In the genomic region with DNA sequence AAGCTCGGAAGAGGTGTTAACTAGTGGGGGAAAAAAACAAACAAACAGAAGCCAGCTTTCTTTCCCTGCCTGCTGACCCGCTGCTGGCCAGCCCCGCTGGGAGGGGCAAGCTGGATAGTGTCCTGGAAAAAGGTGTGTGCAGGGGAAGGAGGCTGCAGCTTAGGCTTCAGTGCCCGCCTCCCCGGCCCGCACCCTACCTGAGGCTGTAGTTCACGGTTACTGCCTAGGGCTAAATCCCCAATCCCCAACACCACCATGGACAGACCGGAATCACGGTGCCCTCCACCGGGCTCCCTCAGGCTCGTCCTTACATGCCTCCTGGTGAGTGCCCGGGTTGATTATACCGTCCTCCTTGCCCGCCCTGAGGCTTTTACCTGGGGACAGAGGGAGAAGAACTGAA, we compare ENCODE assay signal across 8 mouse cellular contexts. TPM values are rescaled to one million over a fixed set of nuclear protein-coding genes. Genes with fewer than 3 reads are reported as not detected.
DNase-seq lines count a peak whose midpoint lies in the region; ATAC-seq and TF ChIP-seq lines count a peak whose summit lies in the region.

Gene Cutal (plus strand): TSS at position 126 of the 400 bp plus-strand sequence.

- TF ChIP-seq CTCF in kidney, postnatal 0 days (IDR thresholded peaks at IDR 0.05; ENCODE audit: low read depth), result no peak

- WGBS in heart, embryonic 11.5 days (ENCODE audit: insufficient replicate concordance), result under 1% methylated on average over 14 of the region's 14 CpGs
- WGBS in kidney, postnatal 0 days, result 6% methylated on average over 14 of the region's 14 CpGs

- H3K27me3 ChIP-seq in heart, embryonic 11.5 days (ENCODE audit: control insufficient read depth, insufficient read depth, low read length), result peaks cover 15% of the 10 kb centered on the region
- H3K27me3 ChIP-seq in kidney, postnatal 0 days (ENCODE audit: insufficient read depth, low read length), result no peaks in the 10 kb centered on the region

- no peak within 1 kb of the TSS for H3K27ac ChIP-seq in heart, embryonic 11.5 days (ENCODE audit: low read depth, low read length)
- H3K27ac ChIP-seq in kidney, postnatal 0 days, result peak within 1 kb of the TSS; percentile 89

- H3K9ac ChIP-seq in heart, embryonic 11.5 days (ENCODE audit: low read depth, low read length), result peak within 1 kb of the TSS; percentile 59
- peak within 1 kb of the TSS; percentile 60 for H3K9ac ChIP-seq in kidney, postnatal 0 days (ENCODE audit: low read depth, low read length)

- ATAC-seq in heart, embryonic 11.5 days (replicated peaks; ENCODE audit: insufficient number of reproducible peaks, low FRiP score, low TSS enrichment), result no peak
- ATAC-seq in kidney, postnatal 0 days (replicated peaks; ENCODE audit: low FRiP score, low read depth), result peak; percentile 42; the same call in 1 of the 2 replicates
- ATAC-seq in CD4-positive, CD25-positive, alpha-beta regulatory T cell, adult 4 months, result no peak

- H3K36me3 ChIP-seq in heart, embryonic 11.5 days (ENCODE audit: control insufficient read depth, insufficient read depth, low read length), result no peaks in the 10 kb centered on the region
- no peaks in the 10 kb centered on the region for H3K36me3 ChIP-seq in kidney, postnatal 0 days (ENCODE audit: insufficient read depth, low read length)

- H3K4me2 ChIP-seq in heart, embryonic 11.5 days, result peak within 1 kb of the TSS; percentile 68
- peak within 1 kb of the TSS; percentile 66 for H3K4me2 ChIP-seq in kidney, postnatal 0 days (ENCODE audit: low read length)

- DNase-seq in embryo, embryonic 10.5 days (ENCODE audit: low spot score), result peak; percentile 5
- no peak for DNase-seq in embryo, embryonic 10 days (ENCODE audit: low spot score)
- peak; percentile 46 for DNase-seq in kidney, postnatal 0 days (ENCODE audit: low spot score)
- DNase-seq in lung, postnatal 14 days, result peak; percentile 44
- DNase-seq in thymus, postnatal 4 days, result no peak
- DNase-seq in frontal cortex, postnatal 14 days (ENCODE audit: low spot score in 2 of 2), result no peak

- H3K9me3 ChIP-seq in heart, embryonic 11.5 days (replicated peaks; ENCODE audit: control insufficient read depth, low read length), result no peaks in the 10 kb centered on the region
- H3K9me3 ChIP-seq in kidney, postnatal 0 days (replicated peaks; ENCODE audit: low read length), result no peaks in the 10 kb centered on the region

- peak within 1 kb of the TSS; percentile 36 for H3K4me3 ChIP-seq in heart, embryonic 11.5 days (ENCODE audit: low read depth, low read length)
- peak within 1 kb of the TSS; percentile 39 for H3K4me3 ChIP-seq in kidney, postnatal 0 days (replicated peaks; ENCODE audit: low read depth, low read length)

- H3K4me1 ChIP-seq in heart, embryonic 11.5 days (ENCODE audit: control insufficient read depth, insufficient read depth, low read length), result peaks cover 18% of the 10 kb centered on the region
- H3K4me1 ChIP-seq in kidney, postnatal 0 days (replicated peaks; ENCODE audit: insufficient read depth, low read length), result peaks cover 3% of the 10 kb centered on the region; the same call in 1 of the 2 replicates

RNA-seq across cellular contexts. Expression of gene Cutal, which starts in this region (rescaled TPM):
- 0.14 TPM in 1 of 2 replicates, not detected in the other for polyA plus RNA-seq in heart, embryonic 11.5 days (2014; fragmentation: Nextera tagmentation; extraction: Ambion mirVana)
- 19.0 and 19.3 TPM in 2 replicates for polyA plus RNA-seq in kidney, postnatal 0 days (2015; fragmentation: Nextera tagmentation; extraction: Ambion mirVana)
- not detected for polyA plus RNA-seq in CD4-positive, CD25-positive, alpha-beta regulatory T cell, adult 4 months (2017; shearing (Covaris generic))

Comparison
In these comparisons a context has a peak if more than half of its experiments do, and no peak if none do; other contexts are left out.
1. RNA of gene Cutal (polyA plus RNA-seq): 19.0 to 19.3 TPM in kidney, postnatal 0 days; not detected in CD4-positive, CD25-positive, alpha-beta regulatory T cell, adult 4 months and 0.14 TPM in heart, embryonic 11.5 days; every median in the first group is over 10 times any median in the second.
2. DNase-seq: peak in embryo, embryonic 10.5 days (single experiment), kidney, postnatal 0 days (single experiment) and lung, postnatal 14 days (single experiment); none in embryo, embryonic 10 days (single experiment), thymus, postnatal 4 days (single experiment) and frontal cortex, postnatal 14 days (0 of 2).